Mouse (Mus musculus) mature B cell (primary cell): ENCODE data around the gene Krt35.

Source experiments
- in situ Hi-C: fragments of 300-500 bp; cut with MboI; formaldehyde crosslinking; loops from 2 replicates; pipeline ENCODE4 v1.14.3; 2019

The Krt35 gene

GRCm38 (mm10) chr11:100066236-100067010, 29.6 kb downstream of the Krt35 start:
- in situ Hi-C loops, result no loop called here

GRCm38 (mm10) chr11:100058875-100059274, 37.2 kb downstream of the Krt35 start:
- in situ Hi-C loops, result no loop called here

- in situ Hi-C loops, result no loop called here
Measured at GRCm38 (mm10) chr11:100055686-100056655, 40.1 kb downstream of the Krt35 start.

- in situ Hi-C loops, result no loop called here
Measured at GRCm38 (mm10) chr11:100050451-100050850, 45.6 kb downstream of the Krt35 start, which contains the start of gene Krt31. Gene Krt31, minus strand, starts transcription at chr11:100050551.

GRCm38 (mm10) chr11:100047193-100047592, 48.8 kb downstream of the Krt35 start:
- in situ Hi-C loops, result no loop called here

- in situ Hi-C loops, result no loop called here
Measured at GRCm38 (mm10) chr11:100046303-100046866, 49.7 kb downstream of the Krt35 start.
